Mouse (Mus musculus): ENCODE measurements around the gene Syk. TPM values are rescaled to one million over a fixed set of nuclear protein-coding genes. Genes with fewer than 3 reads are reported as not detected.

Syk gene
- polyA plus RNA-seq (2012; rRNA removed): 22.4 and 24.3 TPM in 2 replicates

DNA sequence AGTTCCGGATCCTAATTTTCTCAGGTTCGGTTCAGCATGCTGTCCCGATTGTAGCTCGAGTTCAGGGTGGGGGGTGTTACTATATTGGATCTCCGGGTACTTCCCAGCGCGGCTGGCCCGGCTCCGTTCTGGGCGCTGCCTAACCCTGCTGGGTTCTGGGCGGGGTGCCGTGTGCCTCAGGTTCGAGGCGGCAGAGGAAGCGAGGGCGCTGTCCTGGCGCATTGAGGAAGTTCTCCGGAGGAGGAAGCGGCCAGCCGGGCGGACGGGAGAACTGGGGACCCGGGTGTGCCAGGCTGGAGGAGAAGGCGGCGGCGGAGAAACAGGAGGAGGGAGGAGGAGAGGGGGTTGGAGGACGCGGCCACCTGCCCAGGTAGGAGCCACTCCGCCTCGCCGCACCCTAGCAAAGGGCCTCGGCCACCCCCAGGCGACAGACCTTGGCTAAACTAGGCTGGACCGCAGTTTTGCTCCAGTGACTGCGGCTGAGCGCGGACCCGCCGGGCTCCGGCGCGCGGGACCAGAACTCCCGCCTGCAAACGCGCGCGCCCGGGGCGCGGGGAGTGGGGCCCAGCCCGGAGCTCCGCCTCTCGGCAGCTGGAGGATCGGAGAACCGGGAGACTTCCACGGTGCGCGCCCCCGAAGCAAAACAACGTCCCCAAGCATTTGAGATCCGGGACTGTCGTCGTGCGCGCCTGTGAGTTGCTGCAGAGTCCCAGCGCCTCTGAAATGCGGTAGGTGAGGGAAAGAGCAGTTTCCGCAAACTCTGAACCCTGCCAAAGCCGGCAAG is at the start of gene Syk:
Gene Syk, plus strand, starts transcription at position 296 of the 784 bp plus-strand sequence.
- TF ChIP-seq CTCF (IDR thresholded peaks at IDR 0.05; ENCODE audit: borderline replicate concordance, control insufficient read depth, extremely low read depth, insufficient read depth, low read length, poor library complexity): 0 out of 2 replicates have a peak, but pooled peaks have one; percentile 19
- TF ChIP-seq POLR2A (IDR thresholded peaks at IDR 0.05; ENCODE audit: control insufficient read depth, extremely low read depth, insufficient read depth, low read length, poor library complexity): peak; percentile 73
- peaks cover 11% of the 10 kb centered on the region for H3K4me1 ChIP-seq (replicated peaks; ENCODE audit: control insufficient read depth, insufficient read depth, low read length)
- H3K36me3 ChIP-seq (ENCODE audit: control insufficient read depth, insufficient read depth, low read length): no peaks in the 10 kb centered on the region
- DNase-seq: peak; percentile 83
- H3K4me3 ChIP-seq (ENCODE audit: control insufficient read depth, insufficient read depth, low read length): peak within 1 kb of the TSS; percentile 88
- WGBS: 1% methylated on average over 70 of the region's 70 CpGs
- H3K27ac ChIP-seq (ENCODE audit: control insufficient read depth, insufficient read depth, low read length): peak within 1 kb of the TSS; percentile 69
- no peaks in the 10 kb centered on the region for H3K27me3 ChIP-seq (ENCODE audit: control insufficient read depth, insufficient read depth, low read length)

DNA sequence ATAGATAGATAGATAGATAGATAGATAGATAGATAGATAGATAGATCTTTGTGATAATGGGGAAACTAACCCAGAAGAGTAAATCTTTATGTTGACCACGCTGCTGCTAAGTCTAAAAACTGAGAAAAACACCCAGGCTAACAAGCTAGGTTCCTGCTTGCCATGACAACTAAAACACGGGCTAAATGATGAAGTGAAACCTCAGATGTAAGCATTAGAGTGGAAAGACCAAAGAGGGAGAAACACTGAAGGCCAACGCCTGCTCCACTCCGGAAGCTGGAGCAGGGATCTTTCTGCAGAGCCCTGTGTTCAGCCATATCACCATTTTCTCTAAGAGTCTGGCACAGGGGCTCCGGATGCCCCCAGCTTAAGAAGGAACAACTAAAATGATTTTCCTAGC is 49.3 kb upstream of the Syk start:
- Histone ChIP-seq H3K27me3 (ENCODE audit: control insufficient read depth, insufficient read depth, low read length) (no peaks in the 10 kb centered on the region), H3K4me1 (replicated peaks; ENCODE audit: control insufficient read depth, insufficient read depth, low read length) (peaks cover 28% of the 10 kb centered on the region), H3K27ac (ENCODE audit: control insufficient read depth, insufficient read depth, low read length) (no peak overlapping the region), H3K36me3 (ENCODE audit: control insufficient read depth, insufficient read depth, low read length) (no peaks in the 10 kb centered on the region), H3K4me3 (ENCODE audit: control insufficient read depth, insufficient read depth, low read length) (no peak overlapping the region)
- WGBS: 83% methylated on average over 5 of the region's 5 CpGs
- TF ChIP-seq POLR2A (IDR thresholded peaks at IDR 0.05; ENCODE audit: control insufficient read depth, extremely low read depth, insufficient read depth, low read length, poor library complexity): no peak
- TF ChIP-seq CTCF (IDR thresholded peaks at IDR 0.05; ENCODE audit: borderline replicate concordance, control insufficient read depth, extremely low read depth, insufficient read depth, low read length, poor library complexity): no peak
- no peak for DNase-seq

DNA sequence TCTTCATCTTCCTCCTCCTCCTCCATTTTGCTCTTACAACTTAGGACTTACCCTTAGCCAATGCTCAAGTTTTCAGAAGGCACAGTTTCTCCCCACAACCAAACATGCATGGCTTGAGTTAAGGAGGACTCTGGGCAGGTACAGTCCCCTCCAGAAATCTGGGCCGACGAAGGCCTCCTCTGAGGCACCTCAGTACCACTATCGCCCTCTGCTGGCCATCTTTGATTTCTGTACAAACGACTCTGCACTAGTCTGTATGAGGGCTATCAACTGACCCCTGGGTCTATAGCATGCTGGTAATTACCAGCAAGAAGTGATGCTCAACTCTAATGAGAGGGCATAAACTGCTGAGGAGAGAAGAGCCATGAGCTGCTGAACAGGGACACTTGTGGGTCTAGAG is 47.4 kb upstream of the Syk start:
- Histone ChIP-seq H3K36me3 (ENCODE audit: control insufficient read depth, insufficient read depth, low read length) (no peaks in the 10 kb centered on the region), H3K4me3 (ENCODE audit: control insufficient read depth, insufficient read depth, low read length) (no peak overlapping the region), H3K27me3 (ENCODE audit: control insufficient read depth, insufficient read depth, low read length) (no peaks in the 10 kb centered on the region), H3K4me1 (replicated peaks; ENCODE audit: control insufficient read depth, insufficient read depth, low read length) (peaks cover 31% of the 10 kb centered on the region), H3K27ac (ENCODE audit: control insufficient read depth, insufficient read depth, low read length) (no peak overlapping the region)
- 13% methylated on average over 4 of the region's 4 CpGs for WGBS
- TF ChIP-seq POLR2A (IDR thresholded peaks at IDR 0.05; ENCODE audit: control insufficient read depth, extremely low read depth, insufficient read depth, low read length, poor library complexity): no peak
- TF ChIP-seq CTCF (IDR thresholded peaks at IDR 0.05; ENCODE audit: borderline replicate concordance, control insufficient read depth, extremely low read depth, insufficient read depth, low read length, poor library complexity): peak; percentile 52; the same call in 1 of the 2 replicates
- DNase-seq: peak; percentile 70

DNA sequence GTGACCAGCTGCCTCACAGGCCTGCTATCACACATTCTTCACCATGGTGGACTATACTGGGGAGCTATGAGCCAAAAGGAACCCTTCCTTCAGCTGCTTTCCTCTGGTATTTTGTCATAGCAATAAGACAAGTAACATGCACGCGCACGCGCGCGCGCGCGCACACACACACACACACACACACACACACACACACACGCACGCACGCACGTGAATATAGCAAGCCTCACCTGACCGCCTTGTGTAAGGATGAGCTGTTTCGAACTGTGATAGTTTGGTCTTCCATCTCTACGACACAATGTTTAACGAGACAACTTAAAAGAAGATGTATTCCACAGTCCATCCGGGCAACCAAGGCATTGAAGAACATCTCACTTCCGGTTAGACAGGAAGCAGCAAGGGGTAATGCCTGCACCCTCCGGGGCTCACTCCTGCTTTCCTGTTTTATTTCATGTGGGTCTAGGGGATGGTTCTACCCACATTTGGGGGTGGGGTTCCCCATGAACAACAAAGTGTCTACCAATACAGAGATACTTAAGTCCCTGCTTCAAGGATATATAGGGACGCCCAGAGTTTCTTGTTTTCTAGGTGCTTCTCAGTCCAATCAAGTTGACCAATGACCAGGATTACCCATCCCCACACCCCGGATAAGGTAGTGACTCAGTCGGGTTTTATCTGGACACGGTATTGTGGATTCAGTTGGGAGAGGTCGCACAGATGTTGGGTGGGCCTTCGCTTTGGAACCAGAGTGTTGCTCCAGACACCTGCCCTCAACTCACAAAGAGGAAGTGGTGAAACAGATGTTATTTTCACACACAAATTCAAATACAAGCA is 45.0 kb upstream of the Syk start:
- H3K4me3 ChIP-seq (ENCODE audit: control insufficient read depth, insufficient read depth, low read length): no peak overlapping the region
- peaks cover 36% of the 10 kb centered on the region for H3K4me1 ChIP-seq (replicated peaks; ENCODE audit: control insufficient read depth, insufficient read depth, low read length)
- WGBS: 61% methylated on average over 26 of the region's 26 CpGs
- no peaks in the 10 kb centered on the region for H3K36me3 ChIP-seq (ENCODE audit: control insufficient read depth, insufficient read depth, low read length)
- H3K27me3 ChIP-seq (ENCODE audit: control insufficient read depth, insufficient read depth, low read length): no peaks in the 10 kb centered on the region
- TF ChIP-seq POLR2A (IDR thresholded peaks at IDR 0.05; ENCODE audit: control insufficient read depth, extremely low read depth, insufficient read depth, low read length, poor library complexity) (no peak), CTCF (IDR thresholded peaks at IDR 0.05; ENCODE audit: borderline replicate concordance, control insufficient read depth, extremely low read depth, insufficient read depth, low read length, poor library complexity) (no peak)
- peak overlapping the region; percentile 81 for H3K27ac ChIP-seq (ENCODE audit: control insufficient read depth, insufficient read depth, low read length)
- DNase-seq: peak; percentile 34

DNA sequence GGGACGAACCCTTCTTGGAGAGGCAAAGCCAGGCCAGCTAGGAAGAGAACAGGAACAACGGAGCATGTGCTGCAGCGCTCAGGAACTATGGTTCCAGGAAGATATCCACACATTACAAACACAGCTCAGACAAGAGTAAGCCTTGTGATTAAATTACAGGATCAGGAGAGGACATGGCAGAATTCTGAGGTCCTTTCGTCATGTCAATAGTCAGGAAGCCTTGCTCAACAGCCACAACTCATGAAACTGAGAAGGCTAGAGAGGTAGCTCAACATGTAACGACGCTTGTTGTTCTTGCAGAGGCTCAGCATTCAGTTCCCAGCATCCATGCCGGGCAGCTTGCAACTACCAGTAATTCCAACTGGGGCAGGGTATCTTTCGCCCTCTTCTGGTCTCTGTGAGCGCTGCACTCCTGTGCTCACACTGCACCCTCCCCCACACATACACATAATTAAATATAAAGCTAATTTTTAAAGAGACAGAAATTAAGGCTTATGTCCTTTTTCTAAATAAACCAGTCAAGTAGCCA is 44.3 kb upstream of the Syk start:
- Histone ChIP-seq H3K27me3 (ENCODE audit: control insufficient read depth, insufficient read depth, low read length) (no peaks in the 10 kb centered on the region), H3K4me1 (replicated peaks; ENCODE audit: control insufficient read depth, insufficient read depth, low read length) (peaks cover 36% of the 10 kb centered on the region), H3K27ac (ENCODE audit: control insufficient read depth, insufficient read depth, low read length) (peak overlapping the region; percentile 81), H3K4me3 (ENCODE audit: control insufficient read depth, insufficient read depth, low read length) (no peak overlapping the region), H3K36me3 (ENCODE audit: control insufficient read depth, insufficient read depth, low read length) (no peaks in the 10 kb centered on the region)
- DNase-seq: peak; percentile 26
- 50% methylated on average over 9 of the region's 9 CpGs for WGBS
- peak; percentile 50; the same call in 1 of the 2 replicates for TF ChIP-seq CTCF (IDR thresholded peaks at IDR 0.05; ENCODE audit: borderline replicate concordance, control insufficient read depth, extremely low read depth, insufficient read depth, low read length, poor library complexity)
- no peak for TF ChIP-seq POLR2A (IDR thresholded peaks at IDR 0.05; ENCODE audit: control insufficient read depth, extremely low read depth, insufficient read depth, low read length, poor library complexity)

DNA sequence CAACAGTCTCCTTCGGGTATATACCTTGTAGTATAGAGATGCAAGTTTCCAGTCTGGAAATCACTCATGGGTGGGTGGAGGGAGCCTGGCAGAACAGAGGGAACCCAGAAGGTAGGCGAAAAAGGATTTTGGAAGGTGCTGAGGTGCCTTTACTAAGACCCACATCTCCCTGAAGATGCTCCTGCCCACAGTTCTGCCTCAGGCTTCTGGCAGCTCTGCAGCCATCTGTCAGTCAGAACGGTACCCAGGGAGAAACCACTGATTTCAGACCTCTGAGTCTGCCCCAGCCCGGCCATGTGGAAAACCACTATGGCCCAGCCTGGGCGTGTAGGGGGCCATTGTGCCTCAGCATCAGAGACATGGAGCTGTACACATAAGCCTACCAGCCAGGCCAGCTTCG is 43.5 kb upstream of the Syk start:
- no peaks in the 10 kb centered on the region for H3K36me3 ChIP-seq (ENCODE audit: control insufficient read depth, insufficient read depth, low read length)
- TF ChIP-seq CTCF (IDR thresholded peaks at IDR 0.05; ENCODE audit: borderline replicate concordance, control insufficient read depth, extremely low read depth, insufficient read depth, low read length, poor library complexity) (no peak), POLR2A (IDR thresholded peaks at IDR 0.05; ENCODE audit: control insufficient read depth, extremely low read depth, insufficient read depth, low read length, poor library complexity) (no peak)
- no peak overlapping the region for H3K27ac ChIP-seq (ENCODE audit: control insufficient read depth, insufficient read depth, low read length)
- no peak overlapping the region for H3K4me3 ChIP-seq (ENCODE audit: control insufficient read depth, insufficient read depth, low read length)
- DNase-seq: no peak
- WGBS: 82% methylated on average over 6 of the region's 6 CpGs
- H3K27me3 ChIP-seq (ENCODE audit: control insufficient read depth, insufficient read depth, low read length): no peaks in the 10 kb centered on the region
- H3K4me1 ChIP-seq (replicated peaks; ENCODE audit: control insufficient read depth, insufficient read depth, low read length): peaks cover 36% of the 10 kb centered on the region
